Mouse (Mus musculus) heart, postnatal 36 days (tissue): ENCODE data around the gene Nudt5. TPM values are rescaled to one million over a fixed set of nuclear protein-coding genes. Genes with fewer than 3 reads are reported as not detected.

Experiments used
- DNase-seq, 2 experiments: peaks; one replicate each; pipeline ENCODE4 v3.0.0; 2021 to 2022
- intact Hi-C: fragments of 180-260 bp; cut with DNase I; formaldehyde crosslinking; loops from one replicate; pipeline ENCODE4 v1.15.1; 2025
- total RNA-seq, 2 experiments: library from RNA; stranded (reverse); gene quantifications; 2 replicates each; pipeline ENCODE4 v1.2.3; 2021

Gene Nudt5
- total RNA-seq, 2 experiments from 2014 or later = 12.4 to 12.7 TPM

- intact Hi-C loops = no loop called here
- DNase-seq = no peak
These were observed 7.0 kb downstream of the Nudt5 start for GRCm38 (mm10) chr2:5851866-5852265.

GRCm38 (mm10) chr2:5862834-5863233 is 18.0 kb downstream of the Nudt5 start, which contains the start of gene Gm13199:
TSS of gene Gm13199 (minus strand) at chr2:5862934.
- intact Hi-C loops = no loop called here
- DNase-seq = no peak

- intact Hi-C loops = no loop called here
- DNase-seq = no peak
These were observed 22.9 kb downstream of the Nudt5 start for GRCm38 (mm10) chr2:5867681-5868080.

- intact Hi-C loops = no loop called here
- no peak for DNase-seq
These were observed 24.9 kb downstream of the Nudt5 start for GRCm38 (mm10) chr2:5869746-5870145.

- intact Hi-C loops = no loop called here
- no peak for DNase-seq
These were observed 32.6 kb downstream of the Nudt5 start for GRCm38 (mm10) chr2:5877446-5877845.

GRCm38 (mm10) chr2:5888865-5889264 is 44.0 kb downstream of the Nudt5 start:
- intact Hi-C loops = no loop called here
- no peak for DNase-seq

- intact Hi-C loops = no loop called here
These were observed 44.6 kb downstream of the Nudt5 start for GRCm38 (mm10) chr2:5889412-5889811.

GRCm38 (mm10) chr2:5894296-5894695 is 49.5 kb downstream of the Nudt5 start:
- intact Hi-C loops = loop anchor here (2.0 kb wide), 1 partner anchor 49 kb away; the partner anchor contains the start of genes Cdc123 and Nudt5
- peak in 1 of 2 experiments; percentile 7 for DNase-seq

More at GRCm38 (mm10) chr2:5889412-5889811, 44.6 kb downstream of the Nudt5 start:
- no peak for DNase-seq

- intact Hi-C loops = loop anchor here (2.0 kb wide), 1 partner anchor 50 kb away; the partner anchor contains the start of genes Cdc123 and Nudt5
- DNase-seq = peak; percentile 100
These were observed 50.2 kb downstream of the Nudt5 start, which contains the start of gene Sec61a2 for GRCm38 (mm10) chr2:5894843-5895570. TSS of gene Sec61a2 (minus strand) at chr2:5895432.

- no peak for DNase-seq
- intact Hi-C loops = no loop called here
These were observed 55.3 kb downstream of the Nudt5 start for GRCm38 (mm10) chr2:5900145-5900544.

- intact Hi-C loops = no loop called here
- DNase-seq = no peak
These were observed 61.3 kb downstream of the Nudt5 start for GRCm38 (mm10) chr2:5906092-5906491.

GRCm38 (mm10) chr2:5906625-5907024 is 61.8 kb downstream of the Nudt5 start:
- intact Hi-C loops = no loop called here
- DNase-seq = peak; percentile 13 to 51

GRCm38 (mm10) chr2:5911282-5911965 is 66.6 kb downstream of the Nudt5 start:
- no peak for DNase-seq
- intact Hi-C loops = no loop called here

Other genes with a start within 250 kb of the Nudt5 start
- 1 to 10 TPM; 3.6 to 5.2 TPM for gene Camk1d, start 130.5 kb upstream of the Nudt5 start, total RNA-seq
- 10 to 100 TPM; 77.6 to 94.1 TPM for gene Cdc123, start 145 bp downstream of the Nudt5 start, total RNA-seq
- not detected for gene Gm13199, start 17.9 kb downstream of the Nudt5 start, total RNA-seq
- 10 to 100 TPM; 12.3 to 12.5 TPM for gene Sec61a2, start 50.4 kb downstream of the Nudt5 start, total RNA-seq
- 1 to 10 TPM; 2.8 to 6.7 TPM for gene Dhtkd1, start 97.8 kb downstream of the Nudt5 start, total RNA-seq
- gene Upf2, start 106.5 kb downstream of the Nudt5 start, total RNA-seq = 10 to 100 TPM; 14.7 to 15.6 TPM